Mouse (Mus musculus): ENCODE data around the gene Slc22a22.

GRCm38 (mm10) chr15:57434710-57435404 lies 42.6 kb downstream of the Slc22a22 start:
- TF ChIP-seq EP300 (IDR thresholded peaks at IDR 0.05; ENCODE audit: insufficient read depth, low read depth, low read length) (no peak), POLR2A (IDR thresholded peaks at IDR 0.05; ENCODE audit: insufficient read depth, low read length) (no peak)

Measured in ES-Bruce4 (cell line).